Comparison of ENCODE assay signal across 8 mouse cellular contexts in genomic region chr10:81319330-81319699, GRCm38 (mm10). TPM values are rescaled to one million over a fixed set of nuclear protein-coding genes. Genes with fewer than 3 reads are reported as not detected.
A peak's percentile ranks its signal among the peaks of the same experiment; 100 is the strongest.
DNase-seq lines count a peak whose midpoint lies in the region; ATAC-seq and TF ChIP-seq lines count a peak whose summit lies in the region.

No protein-coding gene starts in this region.

- peak overlapping the region; percentile 89 for H3K27ac ChIP-seq in lung, embryonic 15.5 days
- 0 out of 2 replicates have a peak overlapping the region, but pooled peaks have one; percentile 15 for H3K27ac ChIP-seq in bone marrow, adult 2 months (ENCODE audit: control insufficient read depth, insufficient read depth, low read depth, low read length, poor library complexity)
- H3K27ac ChIP-seq in forebrain, embryonic 16.5 days (ENCODE audit: low read length): peak overlapping the region; percentile 97
- peak overlapping the region; percentile 87 for H3K27ac ChIP-seq in limb, embryonic 14.5 days (replicated peaks; ENCODE audit: low read depth, low read length)
- H3K27ac ChIP-seq in stomach, postnatal 0 days (replicated peaks): peak overlapping the region; percentile 84

- peak overlapping the region; percentile 64 for H3K4me2 ChIP-seq in lung, embryonic 15.5 days
- H3K4me2 ChIP-seq in forebrain, embryonic 16.5 days (ENCODE audit: low read length): peak overlapping the region; percentile 83
- peak overlapping the region; percentile 62 for H3K4me2 ChIP-seq in limb, embryonic 14.5 days (replicated peaks; ENCODE audit: low read depth, low read length, severe bottlenecking)
- peak overlapping the region; percentile 51 for H3K4me2 ChIP-seq in stomach, postnatal 0 days (replicated peaks; ENCODE audit: low read depth)

- WGBS in lung, embryonic 15.5 days: 24% methylated on average over 8 of the region's 8 CpGs
- WGBS in lung, adult 2 months: 19% methylated on average over 8 of the region's 8 CpGs
- WGBS in bone marrow, adult 2 months: 31% methylated on average over 8 of the region's 8 CpGs
- WGBS in forebrain, embryonic 16.5 days: 41% methylated on average over 8 of the region's 8 CpGs
- 26% methylated on average over 8 of the region's 8 CpGs for WGBS in limb, embryonic 14.5 days
- WGBS in stomach, postnatal 0 days: 26% methylated on average over 8 of the region's 8 CpGs

- no peak for TF ChIP-seq EP300 in stomach, postnatal 0 days (optimal IDR thresholded peaks at IDR 0.05)

- H3K9ac ChIP-seq in lung, embryonic 15.5 days: peak overlapping the region; percentile 39
- H3K9ac ChIP-seq in forebrain, embryonic 16.5 days (replicated peaks; ENCODE audit: low read depth, low read length): peak overlapping the region; percentile 44
- H3K9ac ChIP-seq in limb, embryonic 14.5 days (ENCODE audit: low read depth, low read length, severe bottlenecking): peak overlapping the region; percentile 47
- no peak overlapping the region; the same call in 1 of the 2 replicates for H3K9ac ChIP-seq in stomach, postnatal 0 days (ENCODE audit: low read length)

- peaks cover 52% of the 10 kb centered on the region for H3K4me1 ChIP-seq in lung, embryonic 15.5 days
- H3K4me1 ChIP-seq in lung, adult 2 months (ENCODE audit: control insufficient read depth, insufficient read depth, low read length): peaks cover 5% of the 10 kb centered on the region; the same call in 1 of the 2 replicates
- H3K4me1 ChIP-seq in bone marrow, adult 2 months (ENCODE audit: control insufficient read depth, insufficient read depth, low read length): peaks cover 1% of the 10 kb centered on the region; the same call in 1 of the 2 replicates
- H3K4me1 ChIP-seq in forebrain, embryonic 16.5 days (replicated peaks; ENCODE audit: control insufficient read depth, insufficient read depth, low read length): peaks cover 24% of the 10 kb centered on the region
- H3K4me1 ChIP-seq in limb, embryonic 14.5 days (ENCODE audit: control insufficient read depth, insufficient read depth, low read length): peaks cover 23% of the 10 kb centered on the region
- H3K4me1 ChIP-seq in stomach, postnatal 0 days (replicated peaks; ENCODE audit: control insufficient read depth, insufficient read depth): peaks cover 13% of the 10 kb centered on the region; the same call in 1 of the 2 replicates

- no peaks in the 10 kb centered on the region for H3K27me3 ChIP-seq in lung, embryonic 15.5 days
- no peaks in the 10 kb centered on the region for H3K27me3 ChIP-seq in forebrain, embryonic 16.5 days (replicated peaks; ENCODE audit: control insufficient read depth, insufficient read depth, low read length)
- no peaks in the 10 kb centered on the region for H3K27me3 ChIP-seq in limb, embryonic 14.5 days (ENCODE audit: control insufficient read depth, insufficient read depth, low read length)
- H3K27me3 ChIP-seq in stomach, postnatal 0 days (ENCODE audit: control insufficient read depth, insufficient read depth, low read length): no peaks in the 10 kb centered on the region

- H3K9me3 ChIP-seq in lung, embryonic 15.5 days: no peaks in the 10 kb centered on the region
- no peaks in the 10 kb centered on the region for H3K9me3 ChIP-seq in forebrain, embryonic 16.5 days (ENCODE audit: control insufficient read depth, low read length)
- H3K9me3 ChIP-seq in limb, embryonic 14.5 days (ENCODE audit: control insufficient read depth, low read length): no peaks in the 10 kb centered on the region
- no peaks in the 10 kb centered on the region for H3K9me3 ChIP-seq in stomach, postnatal 0 days (ENCODE audit: control insufficient read depth, low read length)

- H3K36me3 ChIP-seq in lung, embryonic 15.5 days: peaks cover 46% of the 10 kb centered on the region
- peaks cover 31% of the 10 kb centered on the region for H3K36me3 ChIP-seq in forebrain, embryonic 16.5 days (ENCODE audit: control insufficient read depth, insufficient read depth)
- H3K36me3 ChIP-seq in limb, embryonic 14.5 days (ENCODE audit: control insufficient read depth, insufficient read depth, low read length): peaks cover 61% of the 10 kb centered on the region
- H3K36me3 ChIP-seq in stomach, postnatal 0 days (ENCODE audit: control insufficient read depth, insufficient read depth, low read length): peaks cover 19% of the 10 kb centered on the region

- H3K4me3 ChIP-seq in lung, embryonic 15.5 days: peak overlapping the region; percentile 94
- no peak overlapping the region for H3K4me3 ChIP-seq in lung, adult 2 months (replicated peaks; ENCODE audit: extremely low read depth, low read depth, low read length)
- no peak overlapping the region for H3K4me3 ChIP-seq in bone marrow, adult 2 months (replicated peaks; ENCODE audit: control insufficient read depth, low read depth, low read length)
- peak overlapping the region; percentile 89 for H3K4me3 ChIP-seq in forebrain, embryonic 16.5 days (replicated peaks; ENCODE audit: low read length)
- peak overlapping the region; percentile 97 for H3K4me3 ChIP-seq in limb, embryonic 14.5 days (replicated peaks; ENCODE audit: low read length)
- no peak overlapping the region for H3K4me3 ChIP-seq in stomach, postnatal 0 days (ENCODE audit: low read depth, low read length)

- ATAC-seq in lung, embryonic 15.5 days (ENCODE audit: borderline replicate concordance, extremely low read depth, low FRiP score, low TSS enrichment): no peak
- no peak for ATAC-seq in forebrain, embryonic 16.5 days
- ATAC-seq in limb, embryonic 14.5 days (ENCODE audit: low FRiP score, low read depth): no peak
- no peak for ATAC-seq in stomach, postnatal 0 days (ENCODE audit: low FRiP score, low TSS enrichment)

- no peak for TF ChIP-seq CTCF in lung, adult 2 months (IDR thresholded peaks at IDR 0.05; ENCODE audit: insufficient read depth, low read length)
- TF ChIP-seq CTCF in bone marrow, adult 2 months (IDR thresholded peaks at IDR 0.05; ENCODE audit: control insufficient read depth, insufficient read depth, low read length): no peak
- peak; percentile 56 for TF ChIP-seq CTCF in stomach, postnatal 0 days (IDR thresholded peaks at IDR 0.05; ENCODE audit: low read depth)

- no peak for DNase-seq in lung, adult 2 months
- no peak for DNase-seq in limb, embryonic 14.5 days (ENCODE audit: low spot score)
- DNase-seq in stomach, postnatal 0 days (ENCODE audit: low spot score): no peak
- no peak for DNase-seq in urinary bladder, postnatal 10 days (ENCODE audit: low spot score)
- DNase-seq in urinary bladder, postnatal 25 days (ENCODE audit: low spot score): no peak

- no peak for TF ChIP-seq POLR2A in lung, adult 2 months (IDR thresholded peaks at IDR 0.05; ENCODE audit: borderline replicate concordance, extremely low read depth, low read depth, low read length)
- TF ChIP-seq POLR2A in bone marrow, adult 2 months (IDR thresholded peaks at IDR 0.05; ENCODE audit: borderline replicate concordance, control insufficient read depth, low read depth, low read length): no peak
- TF ChIP-seq POLR2A in limb, embryonic 14.5 days (IDR thresholded peaks at IDR 0.05; ENCODE audit: borderline replicate concordance, extremely low read depth, insufficient read depth, insufficient read length): no peak

RNA-seq across cellular contexts. Expression of gene Cactin, which starts 1.6 kb away (rescaled TPM):
- 48.4 and 49.9 TPM in 2 replicates for polyA plus RNA-seq in lung, embryonic 15.5 days (2015; fragmentation: Nextera tagmentation; extraction: Ambion mirVana)
- 30.5 and 36.7 TPM in 2 replicates for polyA plus RNA-seq in lung, adult 2 months (2012; rRNA removed)
- polyA plus RNA-seq in bone marrow, adult 2 months (2011; ENCODE audit: insufficient read depth, insufficient read length, low replicate concordance, missing spikeins): 24.0 and 36.6 TPM in 2 replicates
- 36.8 and 38.3 TPM in 2 replicates for polyA plus RNA-seq in forebrain, embryonic 16.5 days (2015; fragmentation: Nextera tagmentation; extraction: Ambion mirVana)
- polyA plus RNA-seq in limb, embryonic 14.5 days (2012; rRNA removed): 46.5 and 50.0 TPM in 2 replicates
- 25.3 and 33.9 TPM in 2 replicates for polyA plus RNA-seq in limb, embryonic 14.5 days (2014; fragmentation: Nextera tagmentation; extraction: Ambion mirVana)
- polyA plus RNA-seq in stomach, postnatal 0 days (2015; fragmentation: Nextera tagmentation; extraction: Ambion mirVana): 16.2 and 16.6 TPM in 2 replicates

RNA-seq across cellular contexts. Expression of gene Tbxa2r, which starts 9.2 kb away (rescaled TPM):
- 17.8 and 18.3 TPM in 2 replicates for polyA plus RNA-seq in lung, embryonic 15.5 days (2015; fragmentation: Nextera tagmentation; extraction: Ambion mirVana)
- polyA plus RNA-seq in lung, adult 2 months (2012; rRNA removed): 39.9 and 44.0 TPM in 2 replicates
- polyA plus RNA-seq in bone marrow, adult 2 months (2011; ENCODE audit: insufficient read depth, insufficient read length, low replicate concordance, missing spikeins): 3.3 and 7.9 TPM in 2 replicates
- 3.6 and 4.9 TPM in 2 replicates for polyA plus RNA-seq in forebrain, embryonic 16.5 days (2015; fragmentation: Nextera tagmentation; extraction: Ambion mirVana)
- polyA plus RNA-seq in limb, embryonic 14.5 days (2012; rRNA removed): 9.2 and 13.7 TPM in 2 replicates
- polyA plus RNA-seq in limb, embryonic 14.5 days (2014; fragmentation: Nextera tagmentation; extraction: Ambion mirVana): 8.5 and 10.8 TPM in 2 replicates
- polyA plus RNA-seq in stomach, postnatal 0 days (2015; fragmentation: Nextera tagmentation; extraction: Ambion mirVana): 19.7 and 20.2 TPM in 2 replicates

RNA-seq across cellular contexts. Expression of gene Gipc3, which starts 23.8 kb away (rescaled TPM):
- polyA plus RNA-seq in lung, embryonic 15.5 days (2015; fragmentation: Nextera tagmentation; extraction: Ambion mirVana): 0.07 and 0.10 TPM in 2 replicates
- polyA plus RNA-seq in lung, adult 2 months (2012; rRNA removed): 10.3 and 11.2 TPM in 2 replicates
- polyA plus RNA-seq in bone marrow, adult 2 months (2011; ENCODE audit: insufficient read depth, insufficient read length, low replicate concordance, missing spikeins): not detected in 2 replicates
- polyA plus RNA-seq in forebrain, embryonic 16.5 days (2015; fragmentation: Nextera tagmentation; extraction: Ambion mirVana): not detected in 2 replicates
- polyA plus RNA-seq in limb, embryonic 14.5 days (2012; rRNA removed): 0.09 and 0.12 TPM in 2 replicates
- 0.06 TPM in 2 replicates for polyA plus RNA-seq in limb, embryonic 14.5 days (2014; fragmentation: Nextera tagmentation; extraction: Ambion mirVana)
- 0.06 and 0.10 TPM in 2 replicates for polyA plus RNA-seq in stomach, postnatal 0 days (2015; fragmentation: Nextera tagmentation; extraction: Ambion mirVana)

RNA-seq across cellular contexts. Expression of gene Pip5k1c, which starts 26.6 kb away (rescaled TPM):
- 45.4 and 47.0 TPM in 2 replicates for polyA plus RNA-seq in lung, embryonic 15.5 days (2015; fragmentation: Nextera tagmentation; extraction: Ambion mirVana)
- polyA plus RNA-seq in lung, adult 2 months (2012; rRNA removed): 103 and 104 TPM in 2 replicates
- polyA plus RNA-seq in bone marrow, adult 2 months (2011; ENCODE audit: insufficient read depth, insufficient read length, low replicate concordance, missing spikeins): 31.2 and 62.2 TPM in 2 replicates
- 138 and 143 TPM in 2 replicates for polyA plus RNA-seq in forebrain, embryonic 16.5 days (2015; fragmentation: Nextera tagmentation; extraction: Ambion mirVana)
- 70.4 and 93.4 TPM in 2 replicates for polyA plus RNA-seq in limb, embryonic 14.5 days (2012; rRNA removed)
- 53.0 and 60.4 TPM in 2 replicates for polyA plus RNA-seq in limb, embryonic 14.5 days (2014; fragmentation: Nextera tagmentation; extraction: Ambion mirVana)
- 19.1 and 21.1 TPM in 2 replicates for polyA plus RNA-seq in stomach, postnatal 0 days (2015; fragmentation: Nextera tagmentation; extraction: Ambion mirVana)

RNA-seq across cellular contexts. Expression of gene Tjp3, which starts 27.9 kb away (rescaled TPM):
- 26.4 and 28.8 TPM in 2 replicates for polyA plus RNA-seq in lung, embryonic 15.5 days (2015; fragmentation: Nextera tagmentation; extraction: Ambion mirVana)
- polyA plus RNA-seq in lung, adult 2 months (2012; rRNA removed): 27.6 and 27.7 TPM in 2 replicates
- polyA plus RNA-seq in bone marrow, adult 2 months (2011; ENCODE audit: insufficient read depth, insufficient read length, low replicate concordance, missing spikeins): 3.0 and 3.4 TPM in 2 replicates
- 7.3 and 8.3 TPM in 2 replicates for polyA plus RNA-seq in forebrain, embryonic 16.5 days (2015; fragmentation: Nextera tagmentation; extraction: Ambion mirVana)
- polyA plus RNA-seq in limb, embryonic 14.5 days (2012; rRNA removed): 2.8 and 3.5 TPM in 2 replicates
- 5.2 and 6.4 TPM in 2 replicates for polyA plus RNA-seq in limb, embryonic 14.5 days (2014; fragmentation: Nextera tagmentation; extraction: Ambion mirVana)
- polyA plus RNA-seq in stomach, postnatal 0 days (2015; fragmentation: Nextera tagmentation; extraction: Ambion mirVana): 42.5 and 46.0 TPM in 2 replicates

Comparison
In these comparisons a context has a peak if more than half of its experiments do, and no peak if none do; other contexts are left out.
1. H3K4me3 ChIP-seq: peak in lung, embryonic 15.5 days (single experiment), forebrain, embryonic 16.5 days (single experiment) and limb, embryonic 14.5 days (single experiment); none in lung, adult 2 months (single experiment), bone marrow, adult 2 months (single experiment) and stomach, postnatal 0 days (single experiment).
2. H3K27ac ChIP-seq: peak in every context shown above with its lines; median percentile 97 in forebrain, embryonic 16.5 days; 89 in lung, embryonic 15.5 days; 87 in limb, embryonic 14.5 days; 84 in stomach, postnatal 0 days; 15 in bone marrow, adult 2 months.
3. Peak in every context shown above with its lines, with median percentiles within 50 percentile points of each other: H3K4me2 ChIP-seq.